Mouse (Mus musculus) limb, embryonic 12.5 days (tissue): Measurements from ENCODE around the gene Kif20b. TPM values are rescaled to one million over a fixed set of nuclear protein-coding genes. Genes with fewer than 3 reads are reported as not detected.

ENCODE experiments used
- ATAC-seq: fragments of 200-750 bp; cut with Nextera tagmentation; 2 replicates; pipeline ENCODE4 v1.8.0; 2017; ENCODE audit warnings: low read depth, moderate TSS enrichment; ENCODE audit not compliant: insufficient number of reproducible peaks, insufficient read depth, low FRiP score, low TSS enrichment
- H3K27ac ChIP-seq: fragments of 300-500 bp; sonication (generic); 2 replicates; pipeline ENCODE4 v1.5.1; 2016; ENCODE audit warnings: mild to moderate bottlenecking, moderate library complexity
- H3K27me3 ChIP-seq: fragments of 300-500 bp; sonication (generic); 2 replicates; pipeline ENCODE4 v1.6.1; 2016; ENCODE audit warnings: mild to moderate bottlenecking, moderate library complexity
- H3K36me3 ChIP-seq: fragments of 300-500 bp; sonication (generic); 2 replicates; pipeline ENCODE4 v1.6.1; 2016; ENCODE audit warnings: mild to moderate bottlenecking, moderate library complexity
- H3K4me1 ChIP-seq: fragments of 300-500 bp; sonication (generic); replicated peaks from 2 replicates; pipeline ENCODE4 v1.6.1; 2016
- H3K4me2 ChIP-seq: fragments of 300-500 bp; sonication (generic); 2 replicates; pipeline ENCODE4 v1.6.1; 2016; ENCODE audit warnings: mild to moderate bottlenecking, moderate library complexity
- H3K4me3 ChIP-seq: fragments of 300-500 bp; sonication (generic); replicated peaks from 2 replicates; pipeline ENCODE4 v1.5.1; 2016; ENCODE audit warnings: mild to moderate bottlenecking
- H3K9ac ChIP-seq: fragments of 300-500 bp; sonication (generic); replicated peaks from 2 replicates; pipeline ENCODE4 v1.6.1; 2016; ENCODE audit warnings: mild to moderate bottlenecking, moderate library complexity
- H3K9me3 ChIP-seq: fragments of 300-500 bp; sonication (generic); 2 replicates; pipeline ENCODE4 v1.6.1; 2016; ENCODE audit warnings: mild to moderate bottlenecking, moderate library complexity
- WGBS: fragments of 180-500 bp; shearing (Covaris S2); methylation state at CpG from one replicate; pipeline ENCODE4 v1.1.7; 2016; 5-methylcytosine and 5-hydroxymethylcytosine counted together
- polyA plus RNA-seq: library from polyadenylated mRNA; unstranded; fragments of >200 nt; fragmentation: Nextera tagmentation; extraction: Ambion mirVana; gene quantifications from 2 replicates; pipeline ENCODE4 v1.2.1, GENCODE M21; 2016

Kif20b gene
- polyA plus RNA-seq, 1 experiment from 2014 or later: 81.9 TPM

GRCm38 (mm10) chr19:34921253-34921651 is 909 bp upstream of the Kif20b start:
- peaks cover 12% of the 10 kb centered on the region for H3K36me3 ChIP-seq
- peak overlapping the region; percentile 82 for H3K4me3 ChIP-seq
- H3K27me3 ChIP-seq: no peaks in the 10 kb centered on the region
- H3K9ac ChIP-seq: no peak overlapping the region
- H3K4me1 ChIP-seq: peaks cover 6% of the 10 kb centered on the region
- ATAC-seq: no peak
- WGBS: 25% methylated on average over 7 of the region's 7 CpGs
- H3K9me3 ChIP-seq: no peaks in the 10 kb centered on the region
- peak overlapping the region; percentile 61 for H3K4me2 ChIP-seq
- no peak overlapping the region; the same call in 1 of the 2 replicates for H3K27ac ChIP-seq

- Histone ChIP-seq H3K36me3 (peaks cover 12% of the 10 kb centered on the region), H3K4me1 (peaks cover 6% of the 10 kb centered on the region), H3K9ac (peak overlapping the region; percentile 63), H3K27ac (peak overlapping the region; percentile 86), H3K4me3 (peak overlapping the region; percentile 82), H3K27me3 (no peaks in the 10 kb centered on the region), H3K4me2 (peak overlapping the region; percentile 61), H3K9me3 (no peaks in the 10 kb centered on the region)
- under 1% methylated on average over 9 of the region's 9 CpGs for WGBS
- no peak; the same call in 1 of the 2 replicates for ATAC-seq
Measured at GRCm38 (mm10) chr19:34922603-34922963, 422 bp downstream of the Kif20b start.

- Histone ChIP-seq H3K27me3 (no peaks in the 10 kb centered on the region), H3K4me1 (no peaks in the 10 kb centered on the region), H3K4me2 (no peak overlapping the region), H3K27ac (no peak overlapping the region), H3K9me3 (no peaks in the 10 kb centered on the region), H3K36me3 (peaks cover 68% of the 10 kb centered on the region), H3K9ac (no peak overlapping the region), H3K4me3 (no peak overlapping the region)
- ATAC-seq: no peak
- WGBS: 94% methylated on average over 1 of the region's 1 CpGs
Measured at GRCm38 (mm10) chr19:34947206-34947605, 25.0 kb downstream of the Kif20b start.

- H3K4me3 ChIP-seq: no peak overlapping the region
- WGBS: 95% methylated on average over 11 of the region's 11 CpGs
- H3K27me3 ChIP-seq: no peaks in the 10 kb centered on the region
- no peaks in the 10 kb centered on the region for H3K9me3 ChIP-seq
- no peak overlapping the region for H3K4me2 ChIP-seq
- no peak overlapping the region for H3K9ac ChIP-seq
- no peak for ATAC-seq
- H3K27ac ChIP-seq: no peak overlapping the region
- peaks cover 77% of the 10 kb centered on the region for H3K36me3 ChIP-seq
- H3K4me1 ChIP-seq: no peaks in the 10 kb centered on the region
Measured at GRCm38 (mm10) chr19:34953842-34954541, 31.8 kb downstream of the Kif20b start.

- H3K4me2 ChIP-seq: no peak overlapping the region
- no peaks in the 10 kb centered on the region for H3K9me3 ChIP-seq
- no peak overlapping the region for H3K27ac ChIP-seq
- 90% methylated on average over 11 of the region's 11 CpGs for WGBS
- no peaks in the 10 kb centered on the region for H3K4me1 ChIP-seq
- no peaks in the 10 kb centered on the region for H3K27me3 ChIP-seq
- ATAC-seq: no peak
- no peak overlapping the region for H3K4me3 ChIP-seq
- no peak overlapping the region for H3K9ac ChIP-seq
- peaks cover 81% of the 10 kb centered on the region for H3K36me3 ChIP-seq
Measured at GRCm38 (mm10) chr19:34959369-34959768, 37.2 kb downstream of the Kif20b start.

GRCm38 (mm10) chr19:34984742-34985141 is 62.6 kb downstream of the Kif20b start:
- Histone ChIP-seq H3K4me3 (no peak overlapping the region), H3K27ac (no peak overlapping the region), H3K27me3 (no peaks in the 10 kb centered on the region), H3K9ac (no peak overlapping the region), H3K36me3 (no peaks in the 10 kb centered on the region), H3K4me2 (no peak overlapping the region), H3K9me3 (no peaks in the 10 kb centered on the region), H3K4me1 (no peaks in the 10 kb centered on the region)
- WGBS: 68% methylated on average over 2 of the region's 2 CpGs
- no peak for ATAC-seq

- Histone ChIP-seq H3K9ac (no peak overlapping the region), H3K9me3 (no peaks in the 10 kb centered on the region), H3K36me3 (no peaks in the 10 kb centered on the region), H3K27ac (no peak overlapping the region), H3K4me2 (no peak overlapping the region), H3K4me3 (no peak overlapping the region), H3K27me3 (no peaks in the 10 kb centered on the region), H3K4me1 (no peaks in the 10 kb centered on the region)
- WGBS: 77% methylated on average over 4 of the region's 4 CpGs
- no peak for ATAC-seq
Measured at GRCm38 (mm10) chr19:34990443-34990842, 68.3 kb downstream of the Kif20b start.

GRCm38 (mm10) chr19:34992969-34993527 is 70.9 kb downstream of the Kif20b start:
- ATAC-seq: no peak; the same call in 1 of the 2 replicates
- Histone ChIP-seq H3K4me3 (no peak overlapping the region), H3K9me3 (no peaks in the 10 kb centered on the region), H3K27me3 (no peaks in the 10 kb centered on the region), H3K4me1 (no peaks in the 10 kb centered on the region), H3K27ac (no peak overlapping the region), H3K9ac (no peak overlapping the region), H3K4me2 (no peak overlapping the region), H3K36me3 (no peaks in the 10 kb centered on the region)
- WGBS: 20% methylated on average over 1 of the region's 1 CpGs

GRCm38 (mm10) chr19:35015058-35015457 is 92.9 kb downstream of the Kif20b start:
- ATAC-seq: no peak
- 82% methylated on average over 3 of the region's 3 CpGs for WGBS
- no peak overlapping the region for H3K9ac ChIP-seq
- H3K36me3 ChIP-seq: no peaks in the 10 kb centered on the region
- H3K27ac ChIP-seq: no peak overlapping the region
- no peaks in the 10 kb centered on the region for H3K9me3 ChIP-seq
- H3K27me3 ChIP-seq: no peaks in the 10 kb centered on the region
- no peaks in the 10 kb centered on the region for H3K4me1 ChIP-seq
- no peak overlapping the region for H3K4me2 ChIP-seq
- H3K4me3 ChIP-seq: no peak overlapping the region

GRCm38 (mm10) chr19:35017474-35018208 is 95.5 kb downstream of the Kif20b start:
- no peaks in the 10 kb centered on the region for H3K36me3 ChIP-seq
- H3K4me2 ChIP-seq: no peak overlapping the region
- no peak overlapping the region for H3K4me3 ChIP-seq
- H3K27ac ChIP-seq: no peak overlapping the region
- ATAC-seq: no peak
- H3K4me1 ChIP-seq: no peaks in the 10 kb centered on the region
- 44% methylated on average over 4 of the region's 4 CpGs for WGBS
- no peak overlapping the region for H3K9ac ChIP-seq
- no peaks in the 10 kb centered on the region for H3K9me3 ChIP-seq
- H3K27me3 ChIP-seq: no peaks in the 10 kb centered on the region

GRCm38 (mm10) chr19:35018209-35018581 is 96.0 kb downstream of the Kif20b start:
- no peaks in the 10 kb centered on the region for H3K4me1 ChIP-seq
- H3K4me3 ChIP-seq: no peak overlapping the region
- ATAC-seq: no peak
- WGBS: 54% methylated on average over 4 of the region's 4 CpGs
- H3K27ac ChIP-seq: no peak overlapping the region
- no peaks in the 10 kb centered on the region for H3K36me3 ChIP-seq
- H3K9ac ChIP-seq: no peak overlapping the region
- no peaks in the 10 kb centered on the region for H3K9me3 ChIP-seq
- no peaks in the 10 kb centered on the region for H3K27me3 ChIP-seq
- H3K4me2 ChIP-seq: no peak overlapping the region
